Mouse (Mus musculus): ENCODE measurements around the gene Scn7a.

Scn7a gene

GRCm38 (mm10) chr2:66784765-66785164 is at the start of gene Scn7a:
Gene Scn7a, minus strand, starts transcription at chr2:66784914.
- DNase-seq (ENCODE audit: low spot score): peak; percentile 6

GRCm38 (mm10) chr2:66827729-66828128 is 43.0 kb upstream of the Scn7a start:
- no peak for DNase-seq (ENCODE audit: low spot score)

GRCm38 (mm10) chr2:66819862-66820559 is 35.3 kb upstream of the Scn7a start:
- DNase-seq (ENCODE audit: low spot score): no peak

- DNase-seq (ENCODE audit: low spot score): no peak
Measured at GRCm38 (mm10) chr2:66799676-66800249, 15.0 kb upstream of the Scn7a start.

- DNase-seq (ENCODE audit: low spot score): no peak
Measured at GRCm38 (mm10) chr2:66797493-66797892, 12.8 kb upstream of the Scn7a start.

GRCm38 (mm10) chr2:66791629-66792028 is 6.9 kb upstream of the Scn7a start:
- no peak for DNase-seq (ENCODE audit: low spot score)

GRCm38 (mm10) chr2:66780884-66781283 is 3.8 kb downstream of the Scn7a start:
- DNase-seq (ENCODE audit: low spot score): no peak

- no peak for DNase-seq (ENCODE audit: low spot score)
Measured at GRCm38 (mm10) chr2:66767980-66768379, 16.7 kb downstream of the Scn7a start.

GRCm38 (mm10) chr2:66765170-66765569 is 19.5 kb downstream of the Scn7a start:
- DNase-seq (ENCODE audit: low spot score): no peak

- DNase-seq (ENCODE audit: low spot score): no peak
Measured at GRCm38 (mm10) chr2:66762905-66763304, 21.8 kb downstream of the Scn7a start.

- no peak for DNase-seq (ENCODE audit: low spot score)
Measured at GRCm38 (mm10) chr2:66728002-66728401, 56.7 kb downstream of the Scn7a start.

- DNase-seq (ENCODE audit: low spot score): no peak
Measured at GRCm38 (mm10) chr2:66727585-66727974, 57.1 kb downstream of the Scn7a start.

- no peak for DNase-seq (ENCODE audit: low spot score)
Measured at GRCm38 (mm10) chr2:66726878-66727584, 57.7 kb downstream of the Scn7a start.

- no peak for DNase-seq (ENCODE audit: low spot score)
Measured at GRCm38 (mm10) chr2:66712071-66712470, 72.6 kb downstream of the Scn7a start.

GRCm38 (mm10) chr2:66692300-66692699 is 92.4 kb downstream of the Scn7a start:
- no peak for DNase-seq (ENCODE audit: low spot score)

GRCm38 (mm10) chr2:66661988-66662387 is 122.7 kb downstream of the Scn7a start:
- no peak for DNase-seq (ENCODE audit: low spot score)

GRCm38 (mm10) chr2:66656430-66656829 is 128.3 kb downstream of the Scn7a start:
- DNase-seq (ENCODE audit: low spot score): no peak

GRCm38 (mm10) chr2:66655431-66655830 is 129.3 kb downstream of the Scn7a start:
- DNase-seq (ENCODE audit: low spot score): no peak

GRCm38 (mm10) chr2:66644384-66644783 is 140.3 kb downstream of the Scn7a start:
- no peak for DNase-seq (ENCODE audit: low spot score)

- DNase-seq (ENCODE audit: low spot score): peak; percentile 8
Measured at GRCm38 (mm10) chr2:66634580-66635359, 149.9 kb downstream of the Scn7a start, which contains the start of gene Scn9a. Gene Scn9a, minus strand, starts transcription at chr2:66634962.

- DNase-seq (ENCODE audit: low spot score): no peak
Measured at GRCm38 (mm10) chr2:66632728-66633127, 152.0 kb downstream of the Scn7a start.
